Mouse (Mus musculus) thymus, adult 2 months (tissue): Measurements from ENCODE around the gene Ctnna3.

Source experiments
- CTCF ChIP-seq: fragments of 200-500 bp; IDR thresholded peaks from 2 replicates; pipeline ENCODE4 v1.5.1; 2012; ENCODE audit warnings: mild to moderate bottlenecking, control low read depth, low read length, moderate library complexity, borderline replicate concordance; ENCODE audit not compliant: control insufficient read depth, poor library complexity, insufficient read depth; ENCODE audit errors: extremely low read depth
- POLR2A ChIP-seq: fragments of 200-500 bp; IDR thresholded peaks from 2 replicates; pipeline ENCODE4 v1.6.1; 2012; ENCODE audit warnings: mild to moderate bottlenecking, low read length, control low read depth, moderate library complexity; ENCODE audit not compliant: control insufficient read depth, poor library complexity, insufficient read depth; ENCODE audit errors: extremely low read depth

GRCm38 (mm10) chr10:63429023-63429340 is 916 bp upstream of the Ctnna3 start:
- no peak for TF ChIP-seq CTCF
- TF ChIP-seq POLR2A, result no peak
